Mouse (Mus musculus): ENCODE measurements around the gene Dnajc9. TPM values are rescaled to one million over a fixed set of nuclear protein-coding genes. Genes with fewer than 3 reads are reported as not detected.

The Dnajc9 gene
- polyA plus RNA-seq, 1 experiment from 2014 or later = 168 TPM

- peaks cover 17% of the 10 kb centered on the region for H3K36me3 ChIP-seq
- under 1% methylated on average over 68 of the region's 68 CpGs for WGBS
- peak within 1 kb of the TSS; percentile 58 for H3K4me2 ChIP-seq (replicated peaks)
- H3K27ac ChIP-seq (replicated peaks) = peak within 1 kb of the TSS; percentile 88
- ATAC-seq (ENCODE audit: insufficient number of reproducible peaks, low FRiP score, low TSS enrichment, low read depth) = peak; percentile 96
- H3K4me1 ChIP-seq = peaks cover 6% of the 10 kb centered on the region; the same call in 1 of the 2 replicates
- peak within 1 kb of the TSS; percentile 81 for H3K4me3 ChIP-seq (replicated peaks)
- H3K9me3 ChIP-seq (replicated peaks) = no peaks in the 10 kb centered on the region
- H3K9ac ChIP-seq = peak within 1 kb of the TSS; percentile 91
- H3K27me3 ChIP-seq = no peaks in the 10 kb centered on the region
These were observed 4.6 kb upstream of the Dnajc9 start, which contains the start of gene Mrps16 for GRCm38 (mm10) chr14:20393205-20393913. Mrps16 (minus strand) TSS chr14:20393634.

GRCm38 (mm10) chr14:20392326-20392725 lies 3.6 kb upstream of the Dnajc9 start:
- 75% methylated on average over 4 of the region's 4 CpGs for WGBS
- ATAC-seq (ENCODE audit: insufficient number of reproducible peaks, low FRiP score, low TSS enrichment, low read depth) = no peak
- H3K4me3 ChIP-seq (replicated peaks) = no peak overlapping the region
- peaks cover 17% of the 10 kb centered on the region for H3K36me3 ChIP-seq
- H3K9ac ChIP-seq = no peak overlapping the region
- no peaks in the 10 kb centered on the region for H3K9me3 ChIP-seq (replicated peaks)
- H3K27ac ChIP-seq (replicated peaks) = no peak overlapping the region
- peak overlapping the region; percentile 58; the same call in 1 of the 2 replicates for H3K4me2 ChIP-seq (replicated peaks)
- H3K27me3 ChIP-seq = no peaks in the 10 kb centered on the region
- peaks cover 14% of the 10 kb centered on the region for H3K4me1 ChIP-seq

- no peaks in the 10 kb centered on the region for H3K27me3 ChIP-seq
- H3K4me1 ChIP-seq = peaks cover 31% of the 10 kb centered on the region
- H3K9ac ChIP-seq = no peak overlapping the region
- peak overlapping the region; percentile 66 for H3K4me2 ChIP-seq (replicated peaks)
- H3K36me3 ChIP-seq = peaks cover 23% of the 10 kb centered on the region
- peak overlapping the region; percentile 89; the same call in 1 of the 2 replicates for H3K27ac ChIP-seq (replicated peaks)
- H3K9me3 ChIP-seq (replicated peaks) = no peaks in the 10 kb centered on the region
- peak overlapping the region; percentile 83 for H3K4me3 ChIP-seq (replicated peaks)
- WGBS = 83% methylated on average over 8 of the region's 8 CpGs
- no peak for ATAC-seq (ENCODE audit: insufficient number of reproducible peaks, low FRiP score, low TSS enrichment, low read depth)
These were observed 853 bp upstream of the Dnajc9 start for GRCm38 (mm10) chr14:20389446-20390079.

- Histone ChIP-seq H3K9ac (no peak overlapping the region), H3K27me3 (no peaks in the 10 kb centered on the region), H3K4me1 (no peaks in the 10 kb centered on the region), H3K4me3 (replicated peaks) (no peak overlapping the region), H3K4me2 (replicated peaks) (no peak overlapping the region), H3K27ac (replicated peaks) (no peak overlapping the region), H3K36me3 (peaks cover 47% of the 10 kb centered on the region), H3K9me3 (replicated peaks) (no peaks in the 10 kb centered on the region)
- WGBS = 81% methylated on average over 9 of the region's 9 CpGs
- ATAC-seq (ENCODE audit: insufficient number of reproducible peaks, low FRiP score, low TSS enrichment, low read depth) = no peak
These were observed 8.8 kb downstream of the Dnajc9 start for GRCm38 (mm10) chr14:20379753-20380430.

- WGBS = 79% methylated on average over 5 of the region's 5 CpGs
- no peaks in the 10 kb centered on the region for H3K27me3 ChIP-seq
These were observed 9.5 kb downstream of the Dnajc9 start for GRCm38 (mm10) chr14:20379087-20379640.

GRCm38 (mm10) chr14:20378313-20379061 lies 10.2 kb downstream of the Dnajc9 start:
- peak; percentile 47; the same call in 1 of the 2 replicates for ATAC-seq (ENCODE audit: insufficient number of reproducible peaks, low FRiP score, low TSS enrichment, low read depth)
- no peak overlapping the region for H3K4me2 ChIP-seq (replicated peaks)
- H3K4me3 ChIP-seq (replicated peaks) = no peak overlapping the region
- no peak overlapping the region for H3K27ac ChIP-seq (replicated peaks)
- WGBS = 35% methylated on average over 13 of the region's 13 CpGs
- no peaks in the 10 kb centered on the region for H3K9me3 ChIP-seq (replicated peaks)
- H3K9ac ChIP-seq = no peak overlapping the region
- H3K36me3 ChIP-seq = peaks cover 53% of the 10 kb centered on the region
- no peaks in the 10 kb centered on the region for H3K4me1 ChIP-seq
- H3K27me3 ChIP-seq = no peaks in the 10 kb centered on the region

More at GRCm38 (mm10) chr14:20379087-20379640, 9.5 kb downstream of the Dnajc9 start:
- ATAC-seq (ENCODE audit: insufficient number of reproducible peaks, low FRiP score, low TSS enrichment, low read depth) = no peak
- Histone ChIP-seq H3K27ac (replicated peaks) (no peak overlapping the region), H3K4me2 (replicated peaks) (no peak overlapping the region), H3K36me3 (peaks cover 52% of the 10 kb centered on the region), H3K4me1 (no peaks in the 10 kb centered on the region), H3K9ac (no peak overlapping the region), H3K4me3 (replicated peaks) (no peak overlapping the region), H3K9me3 (replicated peaks) (no peaks in the 10 kb centered on the region)

- WGBS = 72% methylated on average over 4 of the region's 4 CpGs
- ATAC-seq (ENCODE audit: insufficient number of reproducible peaks, low FRiP score, low TSS enrichment, low read depth) = no peak
These were observed 11.6 kb downstream of the Dnajc9 start for GRCm38 (mm10) chr14:20377112-20377521.

GRCm38 (mm10) chr14:20371854-20372253 lies 16.9 kb downstream of the Dnajc9 start:
- H3K4me3 ChIP-seq (replicated peaks) = no peak overlapping the region
- ATAC-seq (ENCODE audit: insufficient number of reproducible peaks, low FRiP score, low TSS enrichment, low read depth) = no peak
- H3K36me3 ChIP-seq = peaks cover 57% of the 10 kb centered on the region
- no peak overlapping the region for H3K4me2 ChIP-seq (replicated peaks)
- H3K27ac ChIP-seq (replicated peaks) = no peak overlapping the region
- H3K4me1 ChIP-seq = no peaks in the 10 kb centered on the region
- no peaks in the 10 kb centered on the region for H3K27me3 ChIP-seq
- H3K9ac ChIP-seq = no peak overlapping the region
- no peaks in the 10 kb centered on the region for H3K9me3 ChIP-seq (replicated peaks)
- WGBS = 69% methylated on average over 1 of the region's 1 CpGs

More at GRCm38 (mm10) chr14:20377112-20377521, 11.6 kb downstream of the Dnajc9 start:
- Histone ChIP-seq H3K27me3 (no peaks in the 10 kb centered on the region), H3K9me3 (replicated peaks) (no peaks in the 10 kb centered on the region), H3K36me3 (peaks cover 52% of the 10 kb centered on the region), H3K4me2 (replicated peaks) (no peak overlapping the region), H3K4me1 (no peaks in the 10 kb centered on the region), H3K4me3 (replicated peaks) (no peak overlapping the region), H3K27ac (replicated peaks) (no peak overlapping the region), H3K9ac (no peak overlapping the region)

GRCm38 (mm10) chr14:20370798-20371197 lies 17.9 kb downstream of the Dnajc9 start:
- H3K4me1 ChIP-seq = no peaks in the 10 kb centered on the region
- no peak overlapping the region for H3K4me2 ChIP-seq (replicated peaks)
- no peak for ATAC-seq (ENCODE audit: insufficient number of reproducible peaks, low FRiP score, low TSS enrichment, low read depth)
- H3K36me3 ChIP-seq = peaks cover 54% of the 10 kb centered on the region
- no peak overlapping the region for H3K9ac ChIP-seq
- 83% methylated on average over 7 of the region's 7 CpGs for WGBS
- no peak overlapping the region for H3K27ac ChIP-seq (replicated peaks)
- H3K27me3 ChIP-seq = no peaks in the 10 kb centered on the region
- H3K9me3 ChIP-seq (replicated peaks) = no peaks in the 10 kb centered on the region
- H3K4me3 ChIP-seq (replicated peaks) = no peak overlapping the region

GRCm38 (mm10) chr14:20368271-20368670 lies 20.4 kb downstream of the Dnajc9 start:
- no peak for ATAC-seq (ENCODE audit: insufficient number of reproducible peaks, low FRiP score, low TSS enrichment, low read depth)
- Histone ChIP-seq H3K27ac (replicated peaks) (no peak overlapping the region), H3K27me3 (no peaks in the 10 kb centered on the region), H3K4me1 (no peaks in the 10 kb centered on the region), H3K36me3 (peaks cover 56% of the 10 kb centered on the region), H3K4me3 (replicated peaks) (no peak overlapping the region), H3K9me3 (replicated peaks) (no peaks in the 10 kb centered on the region), H3K4me2 (replicated peaks) (no peak overlapping the region), H3K9ac (no peak overlapping the region)
- WGBS = 94% methylated on average over 3 of the region's 3 CpGs

Data from embryonic facial prominence, embryonic 15.5 days (tissue).